In genomic region chr1:81076259-81076658, GRCm38 (mm10) we compare ENCODE assay signal across 12 mouse cellular contexts. TPM values are rescaled to one million over a fixed set of nuclear protein-coding genes. Genes with fewer than 3 reads are reported as not detected.
DNase-seq lines count a peak whose midpoint lies in the region; ATAC-seq and TF ChIP-seq lines count a peak whose summit lies in the region.
"Had no signal": no experiment of that assay in that cellular context is flagged by ENCODE, and none has a peak within 500 bp of the region (broad histone marks: within the 10 kb centered on the region; RNA-seq: fewer than 3 reads in every experiment).

No protein-coding gene starts in this region.

- no peak for TF ChIP-seq CTCF in liver, postnatal 0 days (IDR thresholded peaks at IDR 0.05; ENCODE audit: low read depth)
- no peak for TF ChIP-seq CTCF in intestine, postnatal 0 days (IDR thresholded peaks at IDR 0.05; ENCODE audit: low read depth)

- H3K4me3 ChIP-seq in forebrain, embryonic 15.5 days = peak overlapping the region; percentile 47
- peak overlapping the region; percentile 45; the same call in 1 of the 2 replicates for H3K4me3 ChIP-seq in neural tube, embryonic 14.5 days (ENCODE audit: low read depth, low read length)
- H3K4me3 ChIP-seq in liver, postnatal 0 days (ENCODE audit: low read depth, low read length) = no peak overlapping the region
- H3K4me3 ChIP-seq in intestine, postnatal 0 days (ENCODE audit: low read depth, low read length) = no peak overlapping the region
- H3K4me3 ChIP-seq: embryonic facial prominence, embryonic 12.5 days had no signal

- no peak for TF ChIP-seq EP300 in liver, postnatal 0 days (IDR thresholded peaks at IDR 0.05; ENCODE audit: low read depth)

- WGBS in forebrain, embryonic 15.5 days = 20% methylated on average over 9 of the region's 9 CpGs
- 28% methylated on average over 9 of the region's 9 CpGs for WGBS in neural tube, embryonic 14.5 days
- WGBS in liver, postnatal 0 days (ENCODE audit: insufficient replicate concordance) = 68% methylated on average over 9 of the region's 9 CpGs
- 70% methylated on average over 9 of the region's 9 CpGs for WGBS in intestine, postnatal 0 days

- H3K36me3 ChIP-seq in forebrain, embryonic 15.5 days = no peaks in the 10 kb centered on the region
- H3K36me3 ChIP-seq in neural tube, embryonic 14.5 days (ENCODE audit: control insufficient read depth, insufficient read depth, low read length) = no peaks in the 10 kb centered on the region
- no peaks in the 10 kb centered on the region for H3K36me3 ChIP-seq in liver, postnatal 0 days (replicated peaks; ENCODE audit: insufficient read depth, low read length)
- H3K36me3 ChIP-seq in intestine, postnatal 0 days (ENCODE audit: control insufficient read depth, insufficient read depth) = no peaks in the 10 kb centered on the region
- H3K36me3 ChIP-seq: embryonic facial prominence, embryonic 12.5 days had no signal

- no peaks in the 10 kb centered on the region for H3K9me3 ChIP-seq in forebrain, embryonic 15.5 days
- H3K9me3 ChIP-seq in neural tube, embryonic 14.5 days (ENCODE audit: control insufficient read depth, low read length) = no peaks in the 10 kb centered on the region
- H3K9me3 ChIP-seq in liver, postnatal 0 days (ENCODE audit: low read length) = no peaks in the 10 kb centered on the region
- H3K9me3 ChIP-seq in intestine, postnatal 0 days (ENCODE audit: control insufficient read depth) = no peaks in the 10 kb centered on the region
- H3K9me3 ChIP-seq: embryonic facial prominence, embryonic 12.5 days had no signal

- peak overlapping the region; percentile 58 for H3K9ac ChIP-seq in forebrain, embryonic 15.5 days (replicated peaks)
- H3K9ac ChIP-seq in neural tube, embryonic 14.5 days (replicated peaks; ENCODE audit: low read depth, low read length) = peak overlapping the region; percentile 65
- H3K9ac ChIP-seq in liver, postnatal 0 days (replicated peaks) = no peak overlapping the region
- no peak overlapping the region for H3K9ac ChIP-seq in intestine, postnatal 0 days (ENCODE audit: low read depth, low read length)
- H3K9ac ChIP-seq: embryonic facial prominence, embryonic 12.5 days had no signal

- H3K4me1 ChIP-seq in forebrain, embryonic 15.5 days = peaks cover 20% of the 10 kb centered on the region
- no peaks in the 10 kb centered on the region for H3K4me1 ChIP-seq in neural tube, embryonic 14.5 days (ENCODE audit: control insufficient read depth, insufficient read depth, low read length)
- H3K4me1 ChIP-seq in liver, postnatal 0 days (ENCODE audit: insufficient read depth) = no peaks in the 10 kb centered on the region
- H3K4me1 ChIP-seq in intestine, postnatal 0 days (replicated peaks; ENCODE audit: control insufficient read depth, insufficient read depth, low read length) = no peaks in the 10 kb centered on the region
- H3K4me1 ChIP-seq: embryonic facial prominence, embryonic 12.5 days had no signal

- DNase-seq in cerebellum, adult 8-10 months = peak; percentile 64
- peak; percentile 39 to 44 for DNase-seq in layer of hippocampus, postnatal 14 days (ENCODE audit: low spot score in 2 of 2)
- DNase-seq in liver, postnatal 0 days = no peak
- DNase-seq in heart, adult 18-20 months = no peak
- no peak for DNase-seq in testis, postnatal 10 days (ENCODE audit: low spot score)

- ATAC-seq in forebrain, embryonic 15.5 days (replicated peaks) = peak; percentile 91
- peak; percentile 91 for ATAC-seq in neural tube, embryonic 14.5 days (ENCODE audit: low read depth)
- no peak for ATAC-seq in liver, postnatal 0 days
- ATAC-seq in intestine, postnatal 0 days = no peak
- ATAC-seq: Patski had no signal

- peak overlapping the region; percentile 98 for H3K27ac ChIP-seq in forebrain, embryonic 15.5 days (replicated peaks)
- H3K27ac ChIP-seq in neural tube, embryonic 14.5 days (ENCODE audit: low read depth, low read length) = peak overlapping the region; percentile 96
- no peak overlapping the region for H3K27ac ChIP-seq in liver, postnatal 0 days (ENCODE audit: low read depth)
- H3K27ac ChIP-seq in intestine, postnatal 0 days (ENCODE audit: low read depth, low read length) = no peak overlapping the region
- H3K27ac ChIP-seq: embryonic facial prominence, embryonic 12.5 days had no signal

- H3K4me2 ChIP-seq in forebrain, embryonic 15.5 days (replicated peaks) = peak overlapping the region; percentile 51
- peak overlapping the region; percentile 53 for H3K4me2 ChIP-seq in neural tube, embryonic 14.5 days (ENCODE audit: low read depth, low read length)
- H3K4me2 ChIP-seq in liver, postnatal 0 days (ENCODE audit: low read depth, low read length) = no peak overlapping the region
- no peak overlapping the region for H3K4me2 ChIP-seq in intestine, postnatal 0 days (replicated peaks; ENCODE audit: low read depth)
- H3K4me2 ChIP-seq: embryonic facial prominence, embryonic 12.5 days had no signal

- no peaks in the 10 kb centered on the region for H3K27me3 ChIP-seq in forebrain, embryonic 15.5 days
- no peaks in the 10 kb centered on the region for H3K27me3 ChIP-seq in neural tube, embryonic 14.5 days (ENCODE audit: control insufficient read depth, insufficient read depth, low read length)
- no peaks in the 10 kb centered on the region for H3K27me3 ChIP-seq in liver, postnatal 0 days (ENCODE audit: insufficient read depth, low read length)
- H3K27me3 ChIP-seq in intestine, postnatal 0 days (replicated peaks; ENCODE audit: control insufficient read depth, insufficient read depth, low read length) = no peaks in the 10 kb centered on the region
- H3K27me3 ChIP-seq: embryonic facial prominence, embryonic 12.5 days had no signal

RNA-seq across cellular contexts. Expression of gene Nyap2, which starts 0.5 kb away (rescaled TPM):
- 7.8 and 8.6 TPM in 2 replicates for polyA plus RNA-seq in forebrain, embryonic 15.5 days (2015; fragmentation: Nextera tagmentation; extraction: Ambion mirVana)
- total RNA-seq in layer of hippocampus, postnatal 14 days (2021) = 10 to 100 TPM; 29.5 to 32.3 TPM
- 39.3 and 45.7 TPM in 2 replicates for polyA plus RNA-seq in neural tube, embryonic 14.5 days (2014; fragmentation: Nextera tagmentation; extraction: Ambion mirVana)
- polyA plus RNA-seq in liver, postnatal 0 days (2015; fragmentation: Nextera tagmentation; extraction: Ambion mirVana) = not detected in 2 replicates
- total RNA-seq in heart, adult 18-20 months (2021) = not detected
- 0.16 and 0.20 TPM in 2 replicates for polyA plus RNA-seq in intestine, postnatal 0 days (2015; fragmentation: Nextera tagmentation; extraction: Ambion mirVana)
- total RNA-seq: hematopoietic stem cell, adult 5-6 weeks had no signal
- polyA plus RNA-seq: liver, embryonic 16.5 days; Patski had no signal

Comparison
In these comparisons a context has a peak if more than half of its experiments do, and no peak if none do; other contexts are left out.
1. DNase-seq: peak in cerebellum, adult 8-10 months (single experiment) and layer of hippocampus, postnatal 14 days (2 of 2); none in liver, postnatal 0 days (single experiment), heart, adult 18-20 months (0 of 2) and testis, postnatal 10 days (single experiment).
2. ATAC-seq: peak in forebrain, embryonic 15.5 days (single experiment) and neural tube, embryonic 14.5 days (single experiment); none in liver, postnatal 0 days (single experiment) and intestine, postnatal 0 days (single experiment).
3. H3K27ac ChIP-seq: peak in forebrain, embryonic 15.5 days (single experiment) and neural tube, embryonic 14.5 days (single experiment); none in liver, postnatal 0 days (single experiment) and intestine, postnatal 0 days (single experiment).
4. H3K4me2 ChIP-seq: peak in forebrain, embryonic 15.5 days (single experiment) and neural tube, embryonic 14.5 days (single experiment); none in liver, postnatal 0 days (single experiment) and intestine, postnatal 0 days (single experiment).
5. H3K4me3 ChIP-seq: peak in forebrain, embryonic 15.5 days (single experiment) and neural tube, embryonic 14.5 days (single experiment); none in liver, postnatal 0 days (single experiment) and intestine, postnatal 0 days (single experiment).
6. H3K9ac ChIP-seq: peak in forebrain, embryonic 15.5 days (single experiment) and neural tube, embryonic 14.5 days (single experiment); none in liver, postnatal 0 days (single experiment) and intestine, postnatal 0 days (single experiment).